ENCODE assay signal across 18 mouse cellular contexts in genomic region chr9:63499912-63500311, GRCm38 (mm10).
"Had no signal": no experiment of that assay in that cellular context is flagged by ENCODE, and none has a peak within 500 bp of the region (broad histone marks: within the 10 kb centered on the region; RNA-seq: fewer than 3 reads in every experiment).

No protein-coding gene starts in this region.

- H3K9ac ChIP-seq: liver, embryonic 15.5 days; liver, postnatal 0 days; lung, embryonic 15.5 days; midbrain, embryonic 12.5 days; neural tube, embryonic 13.5 days; neural tube, embryonic 15.5 days had no signal

- H3K4me2 ChIP-seq: liver, embryonic 15.5 days; lung, embryonic 15.5 days; midbrain, embryonic 12.5 days; neural tube, embryonic 13.5 days; neural tube, embryonic 15.5 days had no signal

- H3K4me3 ChIP-seq: liver, embryonic 15.5 days; lung, embryonic 15.5 days; midbrain, embryonic 10.5 days; midbrain, embryonic 12.5 days; myocyte; neural tube, embryonic 13.5 days; neural tube, embryonic 15.5 days had no signal

- H3K27ac ChIP-seq: liver, embryonic 15.5 days; lung, embryonic 15.5 days; macrophage; midbrain, embryonic 10.5 days; midbrain, embryonic 12.5 days; neural tube, embryonic 13.5 days; neural tube, embryonic 15.5 days had no signal

- H3K36me3 ChIP-seq: liver, embryonic 15.5 days; lung, embryonic 15.5 days; midbrain, embryonic 10.5 days; midbrain, embryonic 12.5 days; neural tube, embryonic 13.5 days; neural tube, embryonic 15.5 days had no signal

- H3K27me3 ChIP-seq: liver, embryonic 15.5 days; lung, embryonic 15.5 days; midbrain, embryonic 12.5 days; neural tube, embryonic 13.5 days had no signal

- ATAC-seq: liver, postnatal 0 days; midbrain, embryonic 16.5 days had no signal

- H3K9me3 ChIP-seq: liver, embryonic 15.5 days; lung, embryonic 15.5 days; midbrain, embryonic 10.5 days; midbrain, embryonic 12.5 days; neural tube, embryonic 13.5 days; neural tube, embryonic 15.5 days had no signal

- H3K4me1 ChIP-seq: lung, embryonic 15.5 days; midbrain, embryonic 10.5 days; midbrain, embryonic 12.5 days; neural tube, embryonic 13.5 days; neural tube, embryonic 15.5 days had no signal

- DNase-seq: liver, postnatal 0 days; lung, adult 2 months; lung, postnatal 14 days; lung, postnatal 36 days; midbrain, embryonic 14.5 days; right cerebral cortex, postnatal 14 days; thymus, adult 18-20 months; thymus, postnatal 14 days; thymus, postnatal 36 days had no signal
